Mouse (Mus musculus) T-helper 1 cell (primary cell): ENCODE measurements at regions not wholly inside any gene's neighbourhood (a gene's known extent, or its start where the extent isn't known, plus 50 kb on each side); places are given as distances from the start of the nearest gene placed in this dataset.

Experiments used
- in situ Hi-C: fragments of 300-600 bp; cut with MboI, MseI; formaldehyde crosslinking; loops from one replicate; pipeline ENCODE4 v1.15.1; 2025; ENCODE audit warnings: high pct_unique_total_duplicates

GRCm38 (mm10) chr6:94826656-94827055, 126.7 kb upstream of the Lrig1 start:
- in situ Hi-C loops, result no loop called here

GRCm38 (mm10) chr6:94818220-94818619, 118.3 kb upstream of the Lrig1 start:
- in situ Hi-C loops, result no loop called here

GRCm38 (mm10) chr6:94816161-94816560, 116.2 kb upstream of the Lrig1 start:
- in situ Hi-C loops, result no loop called here

- in situ Hi-C loops, result no loop called here
Measured at GRCm38 (mm10) chr6:94814711-94815110, 114.8 kb upstream of the Lrig1 start.

GRCm38 (mm10) chr6:94813481-94814148, 113.7 kb upstream of the Lrig1 start:
- in situ Hi-C loops, result no loop called here

GRCm38 (mm10) chr6:94811846-94812245, 111.9 kb upstream of the Lrig1 start:
- in situ Hi-C loops, result no loop called here

- in situ Hi-C loops, result no loop called here
Measured at GRCm38 (mm10) chr6:94807216-94807615, 107.3 kb upstream of the Lrig1 start.

GRCm38 (mm10) chr6:94806481-94807160, 106.7 kb upstream of the Lrig1 start:
- in situ Hi-C loops, result no loop called here

GRCm38 (mm10) chr6:94805685-94806084, 105.7 kb upstream of the Lrig1 start:
- in situ Hi-C loops, result no loop called here

GRCm38 (mm10) chr6:94804284-94804815, 104.4 kb upstream of the Lrig1 start:
- in situ Hi-C loops, result no loop called here

- in situ Hi-C loops, result no loop called here
Measured at GRCm38 (mm10) chr6:94801039-94801438, 101.1 kb upstream of the Lrig1 start.

GRCm38 (mm10) chr6:94798545-94799211, 98.7 kb upstream of the Lrig1 start:
- in situ Hi-C loops, result no loop called here

- in situ Hi-C loops, result no loop called here
Measured at GRCm38 (mm10) chr6:94795442-94795841, 95.5 kb upstream of the Lrig1 start.

GRCm38 (mm10) chr6:94793555-94793954, 93.6 kb upstream of the Lrig1 start:
- in situ Hi-C loops, result no loop called here

GRCm38 (mm10) chr6:94792312-94792711, 92.4 kb upstream of the Lrig1 start:
- in situ Hi-C loops, result no loop called here

- in situ Hi-C loops, result no loop called here
Measured at GRCm38 (mm10) chr6:94789308-94789763, 89.4 kb upstream of the Lrig1 start.

GRCm38 (mm10) chr6:94783471-94783870, 83.5 kb upstream of the Lrig1 start:
- in situ Hi-C loops, result no loop called here

- in situ Hi-C loops, result no loop called here
Measured at GRCm38 (mm10) chr6:94780621-94781020, 80.7 kb upstream of the Lrig1 start.

- in situ Hi-C loops, result loop anchor here (10.0 kb wide), 1 partner anchor 945 kb away; no protein-coding TSS in a partner anchor
Measured at GRCm38 (mm10) chr6:94779854-94780253, 79.9 kb upstream of the Lrig1 start.

- in situ Hi-C loops, result loop anchor here (10.0 kb wide), 1 partner anchor 944 kb away; no protein-coding TSS in a partner anchor
Measured at GRCm38 (mm10) chr6:94779213-94779612, 79.3 kb upstream of the Lrig1 start.

GRCm38 (mm10) chr6:94778797-94779196, 78.8 kb upstream of the Lrig1 start:
- in situ Hi-C loops, result loop anchor here (10.0 kb wide), 1 partner anchor 944 kb away; no protein-coding TSS in a partner anchor

- in situ Hi-C loops, result loop anchor here (10.0 kb wide), 1 partner anchor 942 kb away; no protein-coding TSS in a partner anchor
Measured at GRCm38 (mm10) chr6:94776585-94776984, 76.6 kb upstream of the Lrig1 start.
